Mouse (Mus musculus) heart, postnatal 0 days (tissue): Measurements from ENCODE around the gene Vps13c. TPM values are rescaled to one million over a fixed set of nuclear protein-coding genes. Genes with fewer than 3 reads are reported as not detected.

Experiments used
- ATAC-seq: fragments of 200-750 bp; cut with Nextera tagmentation; 2 replicates; pipeline ENCODE4 v1.8.0; 2017; ENCODE audit warnings: low read depth, moderate number of reproducible peaks, moderate library complexity; ENCODE audit not compliant: insufficient read depth
- DNase-seq: peaks from one replicate; pipeline ENCODE4 v3.0.0-alpha.2; 2016; ENCODE audit warnings: low spot score
- H3K27ac ChIP-seq: fragments of 300-500 bp; sonication (generic); 2 replicates; pipeline ENCODE4 v1.5.1; 2014; ENCODE audit warnings: low read depth, mild to moderate bottlenecking
- H3K27me3 ChIP-seq: fragments of 300-500 bp; sonication (generic); 2 replicates; pipeline ENCODE4 v1.6.1; 2014; ENCODE audit warnings: low read length, mixed read lengths; ENCODE audit not compliant: control insufficient read depth, insufficient read depth
- H3K36me3 ChIP-seq: fragments of 300-500 bp; sonication (generic); replicated peaks from 2 replicates; pipeline ENCODE4 v1.6.1; 2014; ENCODE audit warnings: low read length, mixed read lengths; ENCODE audit not compliant: control insufficient read depth, insufficient read depth
- H3K4me1 ChIP-seq: fragments of 300-500 bp; sonication (generic); 2 replicates; pipeline ENCODE4 v1.6.1; 2014; ENCODE audit warnings: antibody characterized with exemption; ENCODE audit not compliant: control insufficient read depth, insufficient read depth
- H3K4me2 ChIP-seq: fragments of 300-500 bp; sonication (generic); 2 replicates; pipeline ENCODE4 v1.6.1; 2014; ENCODE audit warnings: low read depth, mild to moderate bottlenecking, low read length, moderate library complexity
- H3K4me3 ChIP-seq: fragments of 300-500 bp; sonication (generic); 2 replicates; pipeline ENCODE4 v1.5.1; 2014; ENCODE audit warnings: low read depth, low read length
- H3K9ac ChIP-seq: fragments of 300-500 bp; sonication (generic); replicated peaks from 2 replicates; pipeline ENCODE4 v1.6.1; 2014; ENCODE audit warnings: low read depth, low read length, mixed read lengths
- H3K9me3 ChIP-seq: fragments of 300-500 bp; sonication (generic); replicated peaks from 2 replicates; pipeline ENCODE4 v1.6.1; 2016; ENCODE audit warnings: low read length; ENCODE audit not compliant: control insufficient read depth
- CTCF ChIP-seq: IDR thresholded peaks from 2 replicates; pipeline ENCODE4 v1.5.1; 2016; ENCODE audit warnings: antibody characterized with exemption, control low read depth, low read depth
- EP300 ChIP-seq: IDR thresholded peaks from 2 replicates; pipeline ENCODE4 v1.6.1; 2016; ENCODE audit warnings: antibody characterized with exemption, low read depth
- WGBS: fragments of 180-500 bp; shearing (Covaris S2); extraction: QIAGEN DNeasy Blood & Tissue Kit; methylation state at CpG from one replicate; pipeline ENCODE4 v1.1.7; 2014; 5-methylcytosine and 5-hydroxymethylcytosine counted together
- polyA plus RNA-seq: library from polyadenylated mRNA; unstranded; fragments of >200 nt; fragmentation: Nextera tagmentation; extraction: Ambion mirVana; gene quantifications from 2 replicates; pipeline ENCODE4 v1.2.1, GENCODE M21; 2015
- total RNA-seq: library from RNA; depleted of rRNA; stranded (reverse); fragments of >200 nt; gene quantifications from 2 replicates; pipeline ENCODE4 v1.2.3, GENCODE M21; 2014; ENCODE audit warnings: low replicate concordance

Gene Vps13c
- total and polyA plus RNA-seq, 2 experiments from 2014 or later = 3.9 to 26.0 TPM

- no peaks in the 10 kb centered on the region for H3K36me3 ChIP-seq
- WGBS = 70% methylated on average over 14 of the region's 14 CpGs
- ATAC-seq (no peak), DNase-seq (no peak)
- peaks cover 18% of the 10 kb centered on the region for H3K4me1 ChIP-seq
- H3K27me3 ChIP-seq = no peaks in the 10 kb centered on the region
- no peak overlapping the region for H3K4me3 ChIP-seq
- no peak overlapping the region for H3K27ac ChIP-seq
- H3K4me2 ChIP-seq = no peak overlapping the region
- H3K9me3 ChIP-seq = no peaks in the 10 kb centered on the region
- TF ChIP-seq CTCF = no peak
- no peak for TF ChIP-seq EP300
- no peak overlapping the region for H3K9ac ChIP-seq
These were observed 45.0 kb upstream of the Vps13c start for GRCm38 (mm10) chr9:67795205-67795675.

DNA sequence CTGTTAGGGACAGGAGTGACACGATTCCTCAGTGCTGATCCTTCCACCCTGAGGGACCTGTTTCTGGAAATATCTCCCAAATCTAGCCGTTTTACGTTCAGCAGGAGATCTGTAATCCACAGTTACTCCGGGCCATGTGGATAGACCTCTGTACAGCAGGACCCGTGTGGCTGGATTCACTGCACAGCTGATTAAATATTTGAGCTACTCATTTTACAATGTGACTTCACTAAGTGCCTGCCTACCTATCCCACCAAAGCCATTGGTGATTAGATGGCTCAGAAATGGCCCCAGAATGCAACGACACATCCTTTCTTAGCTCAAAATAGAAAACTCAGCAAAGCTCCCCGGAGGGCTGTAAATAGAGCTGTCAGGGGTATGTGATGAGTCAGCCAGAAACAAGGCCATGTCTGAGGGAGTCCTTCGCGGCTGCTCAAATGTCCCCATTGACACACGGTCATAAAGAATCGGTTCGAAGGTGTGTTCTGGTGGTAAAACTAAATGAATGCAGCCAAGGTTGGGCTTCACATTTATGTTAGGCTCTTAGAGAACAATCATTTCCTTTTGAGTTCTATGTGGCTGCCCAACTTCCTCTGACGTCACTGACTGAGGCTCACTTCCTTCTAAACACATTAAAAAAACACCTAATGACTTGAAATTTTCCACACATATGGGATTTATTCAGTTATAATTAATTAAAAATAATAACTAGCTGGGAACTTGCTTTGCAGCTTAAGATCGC, 40.9 kb upstream of the Vps13c start:
- Histone ChIP-seq H3K9me3 (no peaks in the 10 kb centered on the region), H3K27me3 (no peaks in the 10 kb centered on the region), H3K27ac (peak overlapping the region; percentile 12), H3K4me3 (no peak overlapping the region), H3K4me1 (peaks cover 18% of the 10 kb centered on the region), H3K9ac (no peak overlapping the region), H3K4me2 (0 out of 2 replicates have a peak overlapping the region, but pooled peaks have one; percentile 0), H3K36me3 (no peaks in the 10 kb centered on the region)
- DNase-seq (peak; percentile 59), ATAC-seq (peak; percentile 69)
- TF ChIP-seq EP300 (no peak), CTCF (no peak)
- 30% methylated on average over 14 of the region's 14 CpGs for WGBS

- Histone ChIP-seq H3K4me3 (no peak overlapping the region), H3K27ac (no peak overlapping the region), H3K36me3 (no peaks in the 10 kb centered on the region), H3K4me2 (no peak overlapping the region), H3K27me3 (no peaks in the 10 kb centered on the region), H3K9me3 (no peaks in the 10 kb centered on the region), H3K9ac (no peak overlapping the region), H3K4me1 (peaks cover 13% of the 10 kb centered on the region)
- ATAC-seq (no peak), DNase-seq (no peak)
- TF ChIP-seq EP300 = no peak
- peak; percentile 60 for TF ChIP-seq CTCF
- 49% methylated on average over 6 of the region's 6 CpGs for WGBS
These were observed 38.0 kb upstream of the Vps13c start for GRCm38 (mm10) chr9:67802241-67802640.

GRCm38 (mm10) chr9:67807000-67807399, 33.2 kb upstream of the Vps13c start:
- Histone ChIP-seq H3K4me1 (0 out of 2 replicates have a peak, but pooled peaks cover 5% of the 10 kb centered on the region), H3K9ac (no peak overlapping the region), H3K27me3 (no peaks in the 10 kb centered on the region), H3K4me2 (0 out of 2 replicates have a peak overlapping the region, but pooled peaks have one; percentile 4), H3K27ac (no peak overlapping the region), H3K36me3 (no peaks in the 10 kb centered on the region), H3K4me3 (no peak overlapping the region), H3K9me3 (no peaks in the 10 kb centered on the region)
- TF ChIP-seq CTCF = no peak
- no peak for TF ChIP-seq EP300
- 18% methylated on average over 5 of the region's 5 CpGs for WGBS
- ATAC-seq (no peak), DNase-seq (no peak)

DNA sequence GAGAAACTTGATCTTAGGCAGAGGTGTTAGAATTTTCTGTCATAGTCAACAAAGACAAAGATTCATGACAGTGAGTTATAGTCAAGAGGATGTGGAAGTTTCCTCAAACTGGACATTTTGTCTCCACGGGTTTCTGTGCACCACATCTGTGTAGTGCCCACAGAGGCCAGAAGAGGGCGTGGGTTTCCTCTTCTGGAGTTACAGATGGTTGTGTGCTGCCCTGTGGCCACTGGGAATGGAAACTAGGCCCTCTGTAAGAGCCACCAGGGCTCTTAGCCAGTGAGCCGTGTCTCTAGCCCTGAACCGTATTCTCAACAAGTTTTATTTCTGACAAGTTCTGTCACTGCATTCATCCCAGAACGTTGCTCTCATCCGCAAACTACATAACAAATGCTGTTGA, 29.7 kb upstream of the Vps13c start:
- no peak for ATAC-seq
- Histone ChIP-seq H3K4me2 (no peak overlapping the region), H3K36me3 (no peaks in the 10 kb centered on the region), H3K27ac (no peak overlapping the region), H3K9ac (no peak overlapping the region), H3K4me3 (no peak overlapping the region), H3K27me3 (no peaks in the 10 kb centered on the region), H3K4me1 (peaks cover 19% of the 10 kb centered on the region), H3K9me3 (no peaks in the 10 kb centered on the region)
- peak; percentile 19; the same call in 1 of the 2 replicates for TF ChIP-seq CTCF
- TF ChIP-seq EP300 = no peak
- no peak for DNase-seq
- WGBS = 63% methylated on average over 6 of the region's 6 CpGs

- Histone ChIP-seq H3K4me3 (no peak overlapping the region), H3K36me3 (no peaks in the 10 kb centered on the region), H3K9me3 (no peaks in the 10 kb centered on the region), H3K4me2 (no peak overlapping the region), H3K9ac (no peak overlapping the region), H3K27ac (no peak overlapping the region), H3K27me3 (no peaks in the 10 kb centered on the region), H3K4me1 (peaks cover 19% of the 10 kb centered on the region)
- no peak for TF ChIP-seq CTCF
- no peak for TF ChIP-seq EP300
- ATAC-seq (no peak), DNase-seq (no peak)
- 81% methylated on average over 3 of the region's 3 CpGs for WGBS
These were observed 29.1 kb upstream of the Vps13c start for GRCm38 (mm10) chr9:67811116-67811515.
